Mouse (Mus musculus): Measurements from ENCODE around the gene Gtf2h5. TPM values are rescaled to one million over a fixed set of nuclear protein-coding genes. Genes with fewer than 3 reads are reported as not detected.

Gtf2h5 gene
- polyA plus RNA-seq, 1 experiment from 2014 or later: 128 TPM

- H3K36me3 ChIP-seq (ENCODE audit: control insufficient read depth, insufficient read depth): peaks cover 10% of the 10 kb centered on the region
- H3K9ac ChIP-seq (ENCODE audit: low read length): no peak overlapping the region
- no peak for ATAC-seq (replicated peaks; ENCODE audit: extremely low read depth, insufficient read depth, low FRiP score)
- H3K27me3 ChIP-seq (ENCODE audit: control insufficient read depth, insufficient read depth, low read length): no peaks in the 10 kb centered on the region
- no peak overlapping the region for H3K4me3 ChIP-seq (ENCODE audit: low read length)
- 80% methylated on average over 4 of the region's 4 CpGs for WGBS
- no peaks in the 10 kb centered on the region for H3K9me3 ChIP-seq (replicated peaks; ENCODE audit: control insufficient read depth, low read length)
- H3K27ac ChIP-seq (ENCODE audit: low read length): no peak overlapping the region
- H3K4me2 ChIP-seq (ENCODE audit: low read depth, low read length): no peak overlapping the region
- H3K4me1 ChIP-seq (ENCODE audit: control insufficient read depth, insufficient read depth, low read length): peaks cover 7% of the 10 kb centered on the region
Measured at GRCm38 (mm10) chr17:6118861-6119260, 39.3 kb downstream of the Gtf2h5 start.

- no peak overlapping the region for H3K4me2 ChIP-seq (ENCODE audit: low read depth, low read length)
- H3K9ac ChIP-seq (ENCODE audit: low read length): no peak overlapping the region
- no peaks in the 10 kb centered on the region for H3K27me3 ChIP-seq (ENCODE audit: control insufficient read depth, insufficient read depth, low read length)
- H3K4me3 ChIP-seq (ENCODE audit: low read length): no peak overlapping the region
- H3K27ac ChIP-seq (ENCODE audit: low read length): no peak overlapping the region
- no peak for ATAC-seq (replicated peaks; ENCODE audit: extremely low read depth, insufficient read depth, low FRiP score)
- H3K36me3 ChIP-seq (ENCODE audit: control insufficient read depth, insufficient read depth): peaks cover 14% of the 10 kb centered on the region
- peaks cover 6% of the 10 kb centered on the region for H3K4me1 ChIP-seq (ENCODE audit: control insufficient read depth, insufficient read depth, low read length)
- H3K9me3 ChIP-seq (replicated peaks; ENCODE audit: control insufficient read depth, low read length): no peaks in the 10 kb centered on the region
- 88% methylated on average over 4 of the region's 4 CpGs for WGBS
Measured at GRCm38 (mm10) chr17:6123776-6124175, 44.2 kb downstream of the Gtf2h5 start.

GRCm38 (mm10) chr17:6125441-6125840 is 45.9 kb downstream of the Gtf2h5 start:
- no peak for ATAC-seq (replicated peaks; ENCODE audit: extremely low read depth, insufficient read depth, low FRiP score)
- Histone ChIP-seq H3K36me3 (ENCODE audit: control insufficient read depth, insufficient read depth) (peaks cover 14% of the 10 kb centered on the region), H3K4me2 (ENCODE audit: low read depth, low read length) (no peak overlapping the region), H3K27me3 (ENCODE audit: control insufficient read depth, insufficient read depth, low read length) (no peaks in the 10 kb centered on the region), H3K4me1 (ENCODE audit: control insufficient read depth, insufficient read depth, low read length) (peaks cover 6% of the 10 kb centered on the region), H3K4me3 (ENCODE audit: low read length) (no peak overlapping the region), H3K9me3 (replicated peaks; ENCODE audit: control insufficient read depth, low read length) (no peaks in the 10 kb centered on the region), H3K27ac (ENCODE audit: low read length) (no peak overlapping the region), H3K9ac (ENCODE audit: low read length) (no peak overlapping the region)
- WGBS: 92% methylated on average over 3 of the region's 3 CpGs

DNA sequence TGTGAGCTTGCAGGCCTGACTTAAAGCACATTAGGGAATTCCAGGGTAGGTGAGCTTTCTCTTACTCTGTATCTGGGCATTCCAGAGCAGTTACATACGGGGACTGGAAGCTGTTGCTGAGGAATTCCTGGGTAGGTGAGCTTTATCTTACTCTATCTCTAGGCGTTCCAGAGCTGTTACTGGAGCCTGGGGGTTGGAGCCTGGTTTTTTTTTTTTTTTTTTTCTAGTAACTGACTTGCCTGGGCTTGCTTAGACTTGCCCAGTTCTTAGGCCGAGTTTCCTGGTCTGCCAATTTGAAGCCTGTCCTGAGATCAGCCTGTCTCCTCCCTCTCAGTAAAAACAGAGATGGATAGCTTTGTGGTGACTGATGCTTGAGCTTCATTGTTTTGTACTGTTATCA is 48.5 kb downstream of the Gtf2h5 start:
- H3K27me3 ChIP-seq (ENCODE audit: control insufficient read depth, insufficient read depth, low read length): no peaks in the 10 kb centered on the region
- H3K4me1 ChIP-seq (ENCODE audit: control insufficient read depth, insufficient read depth, low read length): peaks cover 9% of the 10 kb centered on the region
- no peak for ATAC-seq (replicated peaks; ENCODE audit: extremely low read depth, insufficient read depth, low FRiP score)
- H3K4me2 ChIP-seq (ENCODE audit: low read depth, low read length): no peak overlapping the region
- WGBS: 15% methylated on average over 3 of the region's 3 CpGs
- H3K27ac ChIP-seq (ENCODE audit: low read length): no peak overlapping the region
- H3K9ac ChIP-seq (ENCODE audit: low read length): no peak overlapping the region
- no peak overlapping the region for H3K4me3 ChIP-seq (ENCODE audit: low read length)
- H3K9me3 ChIP-seq (replicated peaks; ENCODE audit: control insufficient read depth, low read length): no peaks in the 10 kb centered on the region
- peaks cover 6% of the 10 kb centered on the region for H3K36me3 ChIP-seq (ENCODE audit: control insufficient read depth, insufficient read depth)

- WGBS: 74% methylated on average over 4 of the region's 4 CpGs
- no peak for ATAC-seq (replicated peaks; ENCODE audit: extremely low read depth, insufficient read depth, low FRiP score)
Measured at GRCm38 (mm10) chr17:6129361-6129760, 49.8 kb downstream of the Gtf2h5 start.

DNA sequence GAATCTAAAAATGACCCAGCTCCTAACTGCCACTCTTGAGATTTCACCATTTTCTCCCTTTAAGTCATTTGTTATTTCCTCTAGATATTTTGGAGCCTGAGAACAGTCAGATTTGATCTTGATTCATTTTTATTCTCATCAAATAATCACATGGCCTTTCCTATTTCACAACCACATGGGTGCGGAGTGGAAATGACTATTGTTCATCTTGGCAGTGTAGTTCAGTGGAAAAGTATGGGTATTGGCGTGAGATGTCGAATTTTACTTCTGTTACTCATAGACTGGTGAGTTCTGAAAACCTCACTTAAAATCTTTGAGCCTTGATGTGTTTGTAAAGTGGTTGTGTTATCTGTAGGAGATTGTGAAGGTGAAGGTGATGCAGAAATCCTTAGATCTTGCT is 51.5 kb downstream of the Gtf2h5 start:
- Histone ChIP-seq H3K9ac (ENCODE audit: low read length) (no peak overlapping the region), H3K4me2 (ENCODE audit: low read depth, low read length) (no peak overlapping the region), H3K27ac (ENCODE audit: low read length) (no peak overlapping the region), H3K9me3 (replicated peaks; ENCODE audit: control insufficient read depth, low read length) (no peaks in the 10 kb centered on the region), H3K36me3 (ENCODE audit: control insufficient read depth, insufficient read depth) (peaks cover 3% of the 10 kb centered on the region; the same call in 1 of the 2 replicates), H3K4me3 (ENCODE audit: low read length) (no peak overlapping the region), H3K4me1 (ENCODE audit: control insufficient read depth, insufficient read depth, low read length) (peaks cover 9% of the 10 kb centered on the region), H3K27me3 (ENCODE audit: control insufficient read depth, insufficient read depth, low read length) (no peaks in the 10 kb centered on the region)
- no peak for ATAC-seq (replicated peaks; ENCODE audit: extremely low read depth, insufficient read depth, low FRiP score)
- 93% methylated on average over 3 of the region's 3 CpGs for WGBS

More at GRCm38 (mm10) chr17:6129361-6129760, 49.8 kb downstream of the Gtf2h5 start:
- Histone ChIP-seq H3K9me3 (replicated peaks; ENCODE audit: control insufficient read depth, low read length) (no peaks in the 10 kb centered on the region), H3K4me3 (ENCODE audit: low read length) (no peak overlapping the region), H3K4me2 (ENCODE audit: low read depth, low read length) (no peak overlapping the region), H3K27ac (ENCODE audit: low read length) (no peak overlapping the region), H3K4me1 (ENCODE audit: control insufficient read depth, insufficient read depth, low read length) (peaks cover 9% of the 10 kb centered on the region), H3K27me3 (ENCODE audit: control insufficient read depth, insufficient read depth, low read length) (no peaks in the 10 kb centered on the region), H3K36me3 (ENCODE audit: control insufficient read depth, insufficient read depth) (peaks cover 6% of the 10 kb centered on the region), H3K9ac (ENCODE audit: low read length) (no peak overlapping the region)

Small RNAs within 50 kb of the gene (microRNA-seq; reads per million reads assigned to microRNA genes)
- not detected for gene Gm22774

Other genes starting within 250 kb of the Gtf2h5 start
- 19.4 and 20.9 TPM in 2 replicates for gene Snx9, start 238.5 kb upstream of the Gtf2h5 start, polyA plus RNA-seq (2015; fragmentation: Nextera tagmentation; extraction: Ambion mirVana)
- gene Synj2, start 138.5 kb upstream of the Gtf2h5 start, polyA plus RNA-seq (2015; fragmentation: Nextera tagmentation; extraction: Ambion mirVana): 4.2 and 5.3 TPM in 2 replicates
- gene Serac1, start within 50 bp of the Gtf2h5 start, polyA plus RNA-seq (2015; fragmentation: Nextera tagmentation; extraction: Ambion mirVana): 4.7 and 5.3 TPM in 2 replicates
- gene Tulp4, start 26.7 kb downstream of the Gtf2h5 start, polyA plus RNA-seq (2015; fragmentation: Nextera tagmentation; extraction: Ambion mirVana): 63.1 and 70.2 TPM in 2 replicates
- gene Tmem181a, start 177.1 kb downstream of the Gtf2h5 start, polyA plus RNA-seq (2015; fragmentation: Nextera tagmentation; extraction: Ambion mirVana): 14.9 TPM in 2 replicates
- gene Dynlt1a, start 237.7 kb downstream of the Gtf2h5 start, polyA plus RNA-seq (2015; fragmentation: Nextera tagmentation; extraction: Ambion mirVana): 11.5 and 13.0 TPM in 2 replicates